Mouse (Mus musculus) forebrain, postnatal 0 days (tissue): ENCODE results near the gene Naip6. TPM values are rescaled to one million over a fixed set of nuclear protein-coding genes. Genes with fewer than 3 reads are reported as not detected.

Source experiments
- ATAC-seq: fragments of 200-750 bp; cut with Nextera tagmentation; 2 replicates; pipeline ENCODE4 v1.8.0; 2017; ENCODE audit warnings: mild to moderate bottlenecking, moderate library complexity
- DNase-seq: peaks from one replicate; pipeline ENCODE4 v3.0.0-alpha.2; 2015
- H3K27ac ChIP-seq: fragments of 300-500 bp; sonication (generic); 2 replicates; pipeline ENCODE4 v1.5.1; 2014; ENCODE audit warnings: low read depth, mild to moderate bottlenecking, antibody characterized with exemption, low read length, moderate library complexity, mixed read lengths
- H3K27me3 ChIP-seq: fragments of 300-500 bp; sonication (generic); 2 replicates; pipeline ENCODE4 v1.6.1; 2014; ENCODE audit warnings: mild to moderate bottlenecking, low read length, mixed read lengths; ENCODE audit not compliant: insufficient read depth
- H3K36me3 ChIP-seq: fragments of 300-500 bp; sonication (generic); 2 replicates; pipeline ENCODE4 v1.6.1; 2014; ENCODE audit warnings: mild to moderate bottlenecking, moderate library complexity; ENCODE audit not compliant: insufficient read depth
- H3K4me1 ChIP-seq: fragments of 300-500 bp; sonication (generic); 2 replicates; pipeline ENCODE4 v1.6.1; 2014; ENCODE audit warnings: antibody characterized with exemption; ENCODE audit not compliant: insufficient read depth
- H3K4me2 ChIP-seq: fragments of 300-500 bp; sonication (generic); 2 replicates; pipeline ENCODE4 v1.6.1; 2014; ENCODE audit warnings: low read depth, mild to moderate bottlenecking, moderate library complexity
- H3K4me3 ChIP-seq: fragments of 300-500 bp; sonication (generic); 2 replicates; pipeline ENCODE4 v1.5.1; 2014; ENCODE audit warnings: low read depth, low read length, mixed read lengths
- H3K9ac ChIP-seq: fragments of 300-500 bp; sonication (generic); 2 replicates; pipeline ENCODE4 v1.6.1; 2014; ENCODE audit warnings: mild to moderate bottlenecking
- H3K9me3 ChIP-seq: fragments of 300-500 bp; sonication (generic); 2 replicates; pipeline ENCODE4 v1.6.1; 2016; ENCODE audit warnings: low read length
- CTCF ChIP-seq: sonication (generic); IDR thresholded peaks from 2 replicates; pipeline ENCODE4 v1.5.1; 2016; ENCODE audit warnings: antibody characterized with exemption, control low read depth, low read depth
- polyA plus RNA-seq: library from polyadenylated mRNA; unstranded; fragments of >200 nt; fragmentation: Nextera tagmentation; extraction: Ambion mirVana; gene quantifications from 2 replicates; pipeline ENCODE4 v1.2.1, GENCODE M21; 2015
- total RNA-seq: library from RNA; depleted of rRNA; stranded (reverse); fragments of >200 nt; gene quantifications from 2 replicates; pipeline ENCODE4 v1.2.3, GENCODE M21; 2014; rRNA removed

Gene Naip6
- total and polyA plus RNA-seq, 2 experiments from 2014 or later = 0.02 to 0.10 TPM

DNA sequence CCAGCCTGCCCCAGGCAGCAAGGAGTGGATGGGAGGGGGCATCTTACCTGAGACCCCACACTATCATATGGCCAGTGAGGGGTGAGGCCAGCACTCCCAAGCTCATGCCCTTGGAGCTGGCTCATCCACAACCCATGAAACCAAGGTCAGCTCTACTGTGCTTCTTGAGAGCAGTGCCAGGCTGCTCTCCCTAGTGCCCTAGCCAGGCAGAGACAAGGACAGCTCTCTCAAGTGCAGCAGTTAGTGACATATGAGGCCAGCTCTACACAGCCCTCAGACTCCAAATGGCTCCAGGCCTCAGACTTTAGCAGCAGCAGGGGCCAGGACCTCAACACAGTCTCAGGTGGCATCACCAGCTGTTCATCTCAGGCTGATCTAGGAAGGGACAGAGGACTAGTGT, 73.8 kb downstream of the Naip6 start:
- Histone ChIP-seq H3K4me3 (no peak overlapping the region), H3K27ac (no peak overlapping the region), H3K4me2 (no peak overlapping the region), H3K4me1 (no peaks in the 10 kb centered on the region), H3K36me3 (no peaks in the 10 kb centered on the region), H3K27me3 (no peaks in the 10 kb centered on the region), H3K9me3 (no peaks in the 10 kb centered on the region), H3K9ac (no peak overlapping the region)
- ATAC-seq (no peak), DNase-seq (no peak)
- TF ChIP-seq CTCF = no peak

Other genes with a start within 250 kb of the Naip6 start
- 23.9 and 32.1 TPM in 2 replicates for gene Bdp1, start 213.6 kb downstream of the Naip6 start, total RNA-seq
- gene Bdp1, start 213.6 kb downstream of the Naip6 start, polyA plus RNA-seq = 10.6 and 19.1 TPM in 2 replicates
- 157 and 264 TPM in 2 replicates for gene Serf1, start 209.7 kb downstream of the Naip6 start, total RNA-seq
- gene Serf1, start 209.7 kb downstream of the Naip6 start, polyA plus RNA-seq = 388 and 523 TPM in 2 replicates
- 31.4 and 38.9 TPM in 2 replicates for gene Smn1, start 192.8 kb downstream of the Naip6 start, total RNA-seq
- gene Smn1, start 192.8 kb downstream of the Naip6 start, polyA plus RNA-seq = 51.8 and 57.1 TPM in 2 replicates
- 0.46 and 0.76 TPM in 2 replicates for gene Naip2, start 115.6 kb downstream of the Naip6 start, total RNA-seq
- 0.08 and 0.17 TPM in 2 replicates for gene Naip2, start 115.6 kb downstream of the Naip6 start, polyA plus RNA-seq
- gene Naip5, start 71.4 kb downstream of the Naip6 start, total RNA-seq = 0.33 and 0.38 TPM in 2 replicates
- gene Naip5, start 71.4 kb downstream of the Naip6 start, polyA plus RNA-seq = 0.11 and 0.18 TPM in 2 replicates
- gene Naip1, start 135.2 kb upstream of the Naip6 start, total RNA-seq = 0.08 and 0.10 TPM in 2 replicates
- gene Naip1, start 135.2 kb upstream of the Naip6 start, polyA plus RNA-seq = 0.03 and 0.08 TPM in 2 replicates
- gene Gtf2h2, start 174.9 kb upstream of the Naip6 start, total RNA-seq = 41.5 and 44.9 TPM in 2 replicates
- 47.6 and 58.8 TPM in 2 replicates for gene Gtf2h2, start 174.9 kb upstream of the Naip6 start, polyA plus RNA-seq
- 13.5 and 15.8 TPM in 2 replicates for gene Ocln, start 235.0 kb upstream of the Naip6 start, total RNA-seq
- gene Ocln, start 235.0 kb upstream of the Naip6 start, polyA plus RNA-seq = 8.2 and 11.7 TPM in 2 replicates